Mouse (Mus musculus) lung, postnatal 0 days (tissue): ENCODE data around the gene Ttc39b.

Source experiments
- CTCF ChIP-seq: IDR thresholded peaks from 2 replicates; pipeline ENCODE4 v1.5.1; 2016; ENCODE audit warnings: antibody characterized with exemption, mild to moderate bottlenecking
- EP300 ChIP-seq: IDR thresholded peaks from 2 replicates; pipeline ENCODE4 v1.6.1; 2016; ENCODE audit warnings: antibody characterized with exemption, mild to moderate bottlenecking, control low read depth

- TF ChIP-seq CTCF (no peak), EP300 (peak; percentile 62)
Observed at GRCm38 (mm10) chr4:83357738-83358137, 33.7 kb upstream of the Ttc39b start.
